Mouse (Mus musculus): ENCODE data around the gene Gm9918. TPM values are rescaled to one million over a fixed set of nuclear protein-coding genes. Genes with fewer than 3 reads are reported as not detected.
"Not testable (repeated sequence)": the region's sequence is repeated elsewhere in the genome, so short reads cannot be mapped to it uniquely, and the experiment has no call there.

The Gm9918 gene
- polyA plus RNA-seq (2016; fragmentation: Nextera tagmentation; extraction: Ambion mirVana) = 0.30 and 0.49 TPM in 2 replicates

DNA sequence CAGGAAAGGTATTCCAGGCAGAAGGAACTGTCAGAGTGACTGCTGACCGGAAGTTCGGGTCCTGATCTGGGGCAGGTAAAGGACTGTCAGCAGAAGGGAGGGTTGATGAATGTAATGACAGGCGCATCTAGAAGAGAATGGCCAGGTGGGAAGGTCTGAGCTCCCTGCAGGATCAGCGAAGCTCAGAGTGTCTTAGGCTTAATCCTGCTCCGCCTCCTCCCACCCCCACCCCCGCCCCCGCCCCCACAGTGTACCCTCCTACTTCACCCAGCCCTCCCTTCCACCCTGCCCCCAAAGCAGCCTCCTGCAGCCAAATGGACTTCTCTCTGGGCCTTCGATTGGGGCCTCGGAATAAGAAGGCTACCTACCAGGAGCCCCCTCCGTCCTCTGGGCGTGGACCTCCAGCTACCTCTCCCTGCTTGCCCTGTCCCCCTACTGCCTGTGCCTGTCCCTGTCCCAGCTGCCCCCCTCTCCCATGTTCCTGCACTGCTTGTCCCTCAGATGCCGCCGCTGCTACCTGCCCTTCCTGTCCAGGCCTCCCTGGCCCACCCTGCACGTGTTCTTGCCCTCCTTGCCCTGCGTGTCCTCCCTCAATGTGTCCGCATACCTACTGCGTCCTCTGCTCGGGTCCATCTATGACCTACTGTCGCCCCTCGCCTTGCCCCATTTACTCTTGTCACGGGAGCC lies at the start of gene Gm9918:
TSS of gene Gm9918 (plus strand) at position 290 of the 687 bp plus-strand sequence.
- H3K4me1 ChIP-seq = peaks cover 8% of the 10 kb centered on the region
- no peak within 1 kb of the TSS for H3K27ac ChIP-seq
- H3K27me3 ChIP-seq = peaks cover 21% of the 10 kb centered on the region
- peak within 1 kb of the TSS; percentile 21 for H3K4me3 ChIP-seq
- ATAC-seq (ENCODE audit: low FRiP score) = no peak
- H3K9me3 ChIP-seq (replicated peaks) = no peaks in the 10 kb centered on the region
- H3K4me2 ChIP-seq (replicated peaks) = peak within 1 kb of the TSS; percentile 43
- no peak within 1 kb of the TSS for H3K9ac ChIP-seq
- 10% methylated on average over 19 of the region's 21 CpGs for WGBS
- no peaks in the 10 kb centered on the region for H3K36me3 ChIP-seq

DNA sequence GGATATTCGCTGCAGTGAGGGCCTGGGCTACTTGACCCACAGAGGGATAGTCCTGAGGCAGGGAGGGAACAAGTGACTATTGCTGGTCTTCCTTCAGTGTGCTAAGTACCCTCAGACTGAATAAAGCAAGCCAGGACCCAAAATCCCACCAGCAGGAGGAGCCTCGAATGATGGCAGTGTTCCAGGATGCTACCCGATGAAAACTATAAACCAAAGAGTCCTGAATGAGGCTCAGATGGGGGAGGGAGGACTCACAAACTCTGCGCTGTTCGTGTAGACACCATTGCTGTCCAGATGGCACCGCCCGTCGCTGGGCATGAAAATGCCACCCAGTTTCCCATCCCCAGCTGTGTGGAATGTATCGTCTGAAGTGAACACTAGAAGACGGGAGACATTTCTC lies 48.0 kb upstream of the Gm9918 start:
- Histone ChIP-seq H3K4me2 (replicated peaks) (no peak overlapping the region), H3K4me1 (peaks cover 13% of the 10 kb centered on the region), H3K27ac (no peak overlapping the region), H3K36me3 (no peaks in the 10 kb centered on the region), H3K4me3 (no peak overlapping the region), H3K9ac (no peak overlapping the region), H3K9me3 (replicated peaks) (no peaks in the 10 kb centered on the region), H3K27me3 (peaks cover 37% of the 10 kb centered on the region)
- WGBS = 67% methylated on average over 10 of the region's 10 CpGs
- no peak for ATAC-seq (ENCODE audit: low FRiP score)

GRCm38 (mm10) chr15:102224186-102224991 lies 46.0 kb upstream of the Gm9918 start:
- H3K9me3 ChIP-seq (replicated peaks) = no peaks in the 10 kb centered on the region
- no peaks in the 10 kb centered on the region for H3K36me3 ChIP-seq
- no peak overlapping the region for H3K27ac ChIP-seq
- H3K9ac ChIP-seq = peak overlapping the region; percentile 57
- WGBS = 4% methylated on average over 43 of the region's 43 CpGs
- peak overlapping the region; percentile 82 for H3K4me2 ChIP-seq (replicated peaks)
- H3K4me3 ChIP-seq = peak overlapping the region; percentile 40
- H3K4me1 ChIP-seq = peaks cover 13% of the 10 kb centered on the region
- H3K27me3 ChIP-seq = peaks cover 37% of the 10 kb centered on the region
- peak; percentile 80 for ATAC-seq (ENCODE audit: low FRiP score)

DNA sequence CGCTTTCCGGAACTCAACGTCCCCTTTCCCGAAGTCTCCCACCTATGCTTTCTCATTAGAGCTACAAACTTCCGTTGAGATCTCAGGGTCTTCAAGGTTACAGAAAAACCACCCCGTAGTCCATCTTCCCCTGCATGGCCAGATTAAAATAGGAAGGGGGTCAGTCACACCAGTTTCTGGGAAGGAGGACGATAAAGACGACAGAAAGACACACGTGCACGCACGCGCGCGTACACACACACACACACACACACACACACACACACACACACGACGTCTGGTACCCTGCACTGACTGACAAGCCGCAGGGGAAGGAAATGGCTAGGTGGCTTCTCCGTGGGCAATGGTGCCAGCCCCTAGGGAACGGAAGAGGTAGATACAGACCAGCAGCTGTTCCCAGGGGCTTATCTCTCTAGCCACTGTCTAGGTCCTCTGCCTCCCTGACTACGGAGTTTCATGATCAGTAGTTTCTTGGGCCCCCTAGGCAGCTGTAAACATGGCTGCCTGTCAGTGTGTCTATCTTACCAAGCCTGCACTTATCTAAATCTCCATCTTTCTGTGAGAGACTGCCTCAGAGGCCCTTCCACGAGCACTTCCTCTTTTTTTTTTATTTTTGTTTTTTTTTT lies 45.3 kb upstream of the Gm9918 start:
- Histone ChIP-seq H3K9ac (0 out of 2 replicates have a peak overlapping the region, but pooled peaks have one; percentile 57), H3K9me3 (replicated peaks) (no peaks in the 10 kb centered on the region), H3K4me1 (peaks cover 13% of the 10 kb centered on the region), H3K4me3 (peak overlapping the region; percentile 40), H3K36me3 (no peaks in the 10 kb centered on the region), H3K27me3 (peaks cover 37% of the 10 kb centered on the region), H3K4me2 (replicated peaks) (peak overlapping the region; percentile 82), H3K27ac (no peak overlapping the region)
- WGBS = 16% methylated on average over 21 of the region's 21 CpGs
- no peak for ATAC-seq (ENCODE audit: low FRiP score)

DNA sequence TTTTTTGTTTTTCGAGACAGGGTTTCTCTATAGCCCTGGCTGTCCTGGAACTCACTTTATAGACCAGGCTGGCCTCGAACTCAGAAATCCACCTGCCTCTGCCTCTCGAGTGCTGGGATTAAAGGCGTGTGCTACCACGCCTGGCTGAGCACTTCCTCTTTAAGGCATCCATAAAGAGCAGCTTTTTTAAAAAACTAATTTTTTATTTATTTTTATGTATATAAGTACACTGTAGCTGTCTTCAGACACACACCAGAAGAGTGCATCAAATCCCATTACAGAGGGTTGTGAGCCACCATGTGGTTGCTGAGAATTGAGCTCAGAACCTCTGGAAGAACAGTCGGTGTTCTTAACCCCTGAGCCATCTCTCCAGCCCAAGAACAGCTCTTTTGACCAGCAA lies 44.7 kb upstream of the Gm9918 start:
- 75% methylated on average over 6 of the region's 6 CpGs for WGBS
- not testable (repeated sequence) for H3K27ac ChIP-seq; H3K4me2 ChIP-seq (replicated peaks); H3K9ac ChIP-seq; ATAC-seq (ENCODE audit: low FRiP score); H3K36me3 ChIP-seq; H3K4me3 ChIP-seq; H3K9me3 ChIP-seq (replicated peaks)
- Histone ChIP-seq H3K27me3 (peaks cover 37% of the 10 kb centered on the region), H3K4me1 (peaks cover 13% of the 10 kb centered on the region)

GRCm38 (mm10) chr15:102230408-102231321 lies 39.7 kb upstream of the Gm9918 start:
- H3K27me3 ChIP-seq = 0 out of 2 replicates have a peak, but pooled peaks cover 9% of the 10 kb centered on the region
- no peaks in the 10 kb centered on the region for H3K36me3 ChIP-seq
- H3K4me1 ChIP-seq = peaks cover 10% of the 10 kb centered on the region
- 80% methylated on average over 17 of the region's 17 CpGs for WGBS
- no peak overlapping the region for H3K4me3 ChIP-seq
- H3K27ac ChIP-seq = no peak overlapping the region
- H3K9me3 ChIP-seq (replicated peaks) = no peaks in the 10 kb centered on the region
- H3K4me2 ChIP-seq (replicated peaks) = no peak overlapping the region
- H3K9ac ChIP-seq = no peak overlapping the region
- ATAC-seq (ENCODE audit: low FRiP score) = no peak

DNA sequence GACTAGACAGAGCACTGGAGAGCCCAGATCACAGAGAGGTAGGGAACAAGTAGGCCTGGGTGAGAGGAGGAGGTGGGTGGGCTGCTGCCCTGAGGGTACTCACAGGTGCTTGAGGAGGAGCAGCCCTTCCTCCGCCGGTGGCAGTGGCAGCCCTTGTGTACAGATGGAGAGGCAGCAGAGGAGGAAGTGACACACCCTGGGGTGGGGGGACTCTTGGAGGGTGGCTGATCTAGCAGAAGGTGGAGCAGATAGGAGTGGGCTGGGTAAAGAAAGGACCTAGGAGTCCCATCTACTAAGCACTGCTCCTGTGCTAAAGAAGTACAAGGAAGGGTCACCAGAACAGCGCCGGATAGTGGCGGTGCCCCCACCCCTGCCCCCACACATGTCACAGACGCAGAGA lies 38.6 kb upstream of the Gm9918 start, which contains the start of gene Itgb7:
TSS of gene Itgb7 (minus strand) at position 197 of the 400 bp plus-strand sequence.
- Histone ChIP-seq H3K9me3 (replicated peaks) (no peaks in the 10 kb centered on the region), H3K27me3 (0 out of 2 replicates have a peak, but pooled peaks cover 5% of the 10 kb centered on the region), H3K36me3 (no peaks in the 10 kb centered on the region), H3K4me1 (peaks cover 11% of the 10 kb centered on the region), H3K9ac (no peak within 1 kb of the TSS), H3K4me2 (replicated peaks) (no peak within 1 kb of the TSS), H3K27ac (no peak within 1 kb of the TSS), H3K4me3 (no peak within 1 kb of the TSS)
- no peak for ATAC-seq (ENCODE audit: low FRiP score)
- WGBS = 38% methylated on average over 6 of the region's 6 CpGs

- Histone ChIP-seq H3K4me1 (peaks cover 11% of the 10 kb centered on the region), H3K4me3 (no peak overlapping the region), H3K36me3 (no peaks in the 10 kb centered on the region), H3K27me3 (0 out of 2 replicates have a peak, but pooled peaks cover 5% of the 10 kb centered on the region), H3K9me3 (replicated peaks) (no peaks in the 10 kb centered on the region), H3K27ac (no peak overlapping the region), H3K4me2 (replicated peaks) (no peak overlapping the region), H3K9ac (no peak overlapping the region)
- WGBS = 84% methylated on average over 7 of the region's 7 CpGs
- no peak for ATAC-seq (ENCODE audit: low FRiP score)
Observed at GRCm38 (mm10) chr15:102232764-102233163, 37.6 kb upstream of the Gm9918 start.

DNA sequence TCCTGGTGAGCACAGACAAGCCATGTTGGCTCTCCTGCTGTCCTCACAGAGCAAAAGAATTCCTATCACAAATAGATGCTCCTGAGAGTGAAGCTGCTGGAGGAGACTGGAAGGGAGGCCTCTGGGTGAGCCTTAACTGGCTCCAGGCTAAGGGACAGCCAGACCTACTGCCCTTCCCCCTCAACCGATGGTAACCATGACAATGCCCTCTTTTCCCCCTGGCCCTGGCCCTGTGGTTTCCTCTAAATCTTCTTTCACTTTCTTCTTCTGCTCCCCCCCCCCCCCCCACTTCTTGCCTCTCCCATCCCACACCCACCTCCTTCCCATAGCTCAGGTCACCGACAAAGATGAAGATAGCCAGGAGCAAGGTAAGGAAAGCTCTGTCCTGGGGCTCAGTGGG lies 36.5 kb upstream of the Gm9918 start:
- H3K9me3 ChIP-seq (replicated peaks) = no peaks in the 10 kb centered on the region
- 23% methylated on average over 2 of the region's 2 CpGs for WGBS
- ATAC-seq (ENCODE audit: low FRiP score) = no peak

GRCm38 (mm10) chr15:102235371-102236027 lies 34.9 kb upstream of the Gm9918 start:
- Histone ChIP-seq H3K4me2 (replicated peaks) (peak overlapping the region; percentile 15; the same call in 1 of the 2 replicates), H3K4me3 (no peak overlapping the region), H3K27me3 (peaks cover 12% of the 10 kb centered on the region; the same call in 1 of the 2 replicates), H3K4me1 (peaks cover 11% of the 10 kb centered on the region), H3K27ac (no peak overlapping the region), H3K9me3 (replicated peaks) (no peaks in the 10 kb centered on the region), H3K36me3 (no peaks in the 10 kb centered on the region), H3K9ac (peak overlapping the region; percentile 35; the same call in 1 of the 2 replicates)
- ATAC-seq (ENCODE audit: low FRiP score) = 0 out of 2 replicates have a peak, but pooled peaks have one; percentile 19
- WGBS = 36% methylated on average over 20 of the region's 21 CpGs

More for the DNA sequence above, 36.5 kb upstream of the Gm9918 start:
- Histone ChIP-seq H3K4me3 (no peak overlapping the region), H3K36me3 (no peaks in the 10 kb centered on the region), H3K4me2 (replicated peaks) (no peak overlapping the region), H3K27ac (no peak overlapping the region), H3K4me1 (peaks cover 11% of the 10 kb centered on the region), H3K27me3 (0 out of 2 replicates have a peak, but pooled peaks cover 5% of the 10 kb centered on the region), H3K9ac (no peak overlapping the region)

Measured in hindbrain, embryonic 12.5 days (tissue).